Mouse (Mus musculus) lung, postnatal 0 days (tissue): ENCODE results near the gene Tulp2.
A peak's percentile ranks its signal among the peaks of the same experiment; 100 is the strongest.

Source experiments
- CTCF ChIP-seq: IDR thresholded peaks from 2 replicates; pipeline ENCODE4 v1.5.1; 2016; ENCODE audit warnings: antibody characterized with exemption, mild to moderate bottlenecking
- EP300 ChIP-seq: IDR thresholded peaks from 2 replicates; pipeline ENCODE4 v1.6.1; 2016; ENCODE audit warnings: antibody characterized with exemption, mild to moderate bottlenecking, control low read depth

DNA sequence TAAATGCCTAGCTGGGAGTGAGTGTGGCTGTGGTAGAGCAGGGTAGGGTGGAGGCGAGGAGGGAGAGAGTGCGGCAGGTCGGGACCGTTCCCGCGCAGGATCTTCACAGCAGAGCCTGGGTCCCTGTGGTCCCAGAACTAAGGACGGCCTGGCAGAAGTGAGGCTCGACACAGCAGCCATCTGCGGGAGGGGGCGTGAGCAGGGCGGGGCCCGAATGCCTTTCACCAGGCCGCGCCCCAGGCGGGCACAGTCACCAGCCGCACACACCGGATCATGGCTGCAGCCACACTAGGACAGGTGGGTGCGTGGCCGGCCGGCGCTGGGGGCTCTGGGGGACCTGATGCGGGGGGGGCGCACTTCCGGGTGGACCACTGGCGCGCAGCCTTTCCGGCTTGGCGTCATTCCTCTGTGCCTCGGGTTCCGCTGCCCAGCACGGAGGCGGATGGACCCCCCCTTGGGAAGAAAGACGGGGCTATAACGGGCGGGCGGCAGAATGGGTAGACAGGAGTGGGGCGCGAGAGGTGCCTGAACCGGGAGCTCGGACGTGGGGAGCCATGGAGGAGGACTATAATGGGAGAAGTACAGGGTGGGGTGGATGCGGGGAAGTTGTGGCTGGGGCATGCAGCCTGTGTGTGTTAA lies 88.5 kb downstream of the Tulp2 start, which contains the start of gene Bcat2:
- TF ChIP-seq EP300 (no peak), CTCF (peak; percentile 4; the same call in 1 of the 2 replicates)
